Mouse (Mus musculus): Measurements from ENCODE around the gene Ddx39b. TPM values are rescaled to one million over a fixed set of nuclear protein-coding genes. Genes with fewer than 3 reads are reported as not detected.
"Not testable (repeated sequence)": the region's sequence is repeated elsewhere in the genome, so short reads cannot be mapped to it uniquely, and the experiment has no call there.

Gene Ddx39b
- total RNA-seq, 2 experiments from 2014 or later, result 364 to 387 TPM

- DNase-seq (ENCODE audit: low spot score in 2 of 2), result no peak
These were observed 17.2 kb downstream of the Ddx39b start for GRCm38 (mm10) chr17:35258492-35259478.

- DNase-seq (ENCODE audit: low spot score in 2 of 2), result no peak
These were observed 18.1 kb downstream of the Ddx39b start for GRCm38 (mm10) chr17:35259621-35260020.

GRCm38 (mm10) chr17:35261651-35262050 is 20.1 kb downstream of the Ddx39b start:
- DNase-seq (ENCODE audit: low spot score in 2 of 2), result no peak

- peak; percentile 96 for DNase-seq (ENCODE audit: low spot score in 2 of 2)
These were observed 21.3 kb downstream of the Ddx39b start, which contains the start of gene H2-D1 for GRCm38 (mm10) chr17:35262664-35263522. H2-D1 (plus strand) TSS chr17:35262730.

GRCm38 (mm10) chr17:35263523-35263883 is 22.0 kb downstream of the Ddx39b start:
- DNase-seq (ENCODE audit: low spot score in 2 of 2), result no peak

- no peak for DNase-seq (ENCODE audit: low spot score in 2 of 2)
These were observed 26.0 kb downstream of the Ddx39b start for GRCm38 (mm10) chr17:35267399-35268086.

- DNase-seq (ENCODE audit: low spot score in 2 of 2), result no peak
These were observed 28.3 kb downstream of the Ddx39b start for GRCm38 (mm10) chr17:35269653-35270347.

- no peak for DNase-seq (ENCODE audit: low spot score in 2 of 2)
These were observed 30.7 kb downstream of the Ddx39b start for GRCm38 (mm10) chr17:35272249-35272648.

GRCm38 (mm10) chr17:35274770-35275169 is 33.2 kb downstream of the Ddx39b start:
- DNase-seq (ENCODE audit: low spot score in 2 of 2), result peak; percentile 78 to 82

GRCm38 (mm10) chr17:35276304-35276864 is 34.8 kb downstream of the Ddx39b start:
- DNase-seq (ENCODE audit: low spot score in 2 of 2), result no peak

GRCm38 (mm10) chr17:35278049-35278448 is 36.5 kb downstream of the Ddx39b start:
- no peak for DNase-seq (ENCODE audit: low spot score in 2 of 2)

- DNase-seq (ENCODE audit: low spot score in 2 of 2), result no peak
These were observed 37.6 kb downstream of the Ddx39b start for GRCm38 (mm10) chr17:35278957-35279688.

- DNase-seq (ENCODE audit: low spot score in 2 of 2), result no peak
These were observed 38.7 kb downstream of the Ddx39b start for GRCm38 (mm10) chr17:35280276-35280675.

GRCm38 (mm10) chr17:35285431-35285830 is 43.9 kb downstream of the Ddx39b start:
- DNase-seq (ENCODE audit: low spot score in 2 of 2), result no peak

GRCm38 (mm10) chr17:35295796-35296195 is 54.2 kb downstream of the Ddx39b start:
- DNase-seq (ENCODE audit: low spot score in 2 of 2), result peak in 1 of 2 experiments; percentile 38

GRCm38 (mm10) chr17:35300261-35300945 is 58.9 kb downstream of the Ddx39b start:
- not testable (repeated sequence) for DNase-seq (ENCODE audit: low spot score in 2 of 2)

GRCm38 (mm10) chr17:35301645-35302258 is 60.2 kb downstream of the Ddx39b start:
- DNase-seq (ENCODE audit: low spot score in 2 of 2), result peak; percentile 87 to 90

- no peak for DNase-seq (ENCODE audit: low spot score in 2 of 2)
These were observed 61.7 kb downstream of the Ddx39b start for GRCm38 (mm10) chr17:35303271-35303670.
